Mouse (Mus musculus) c-Kit-negative CD71-positive TER-119-positive erythroid progenitor cells, embryonic 14.5 days (primary cell): ENCODE results near the gene Zfp92.

Experiments used
- DNase-seq: peaks from one replicate; pipeline ENCODE4 v3.0.0-alpha.2; 2013; ENCODE audit warnings: low read depth, low spot score

Zfp92 gene

DNA sequence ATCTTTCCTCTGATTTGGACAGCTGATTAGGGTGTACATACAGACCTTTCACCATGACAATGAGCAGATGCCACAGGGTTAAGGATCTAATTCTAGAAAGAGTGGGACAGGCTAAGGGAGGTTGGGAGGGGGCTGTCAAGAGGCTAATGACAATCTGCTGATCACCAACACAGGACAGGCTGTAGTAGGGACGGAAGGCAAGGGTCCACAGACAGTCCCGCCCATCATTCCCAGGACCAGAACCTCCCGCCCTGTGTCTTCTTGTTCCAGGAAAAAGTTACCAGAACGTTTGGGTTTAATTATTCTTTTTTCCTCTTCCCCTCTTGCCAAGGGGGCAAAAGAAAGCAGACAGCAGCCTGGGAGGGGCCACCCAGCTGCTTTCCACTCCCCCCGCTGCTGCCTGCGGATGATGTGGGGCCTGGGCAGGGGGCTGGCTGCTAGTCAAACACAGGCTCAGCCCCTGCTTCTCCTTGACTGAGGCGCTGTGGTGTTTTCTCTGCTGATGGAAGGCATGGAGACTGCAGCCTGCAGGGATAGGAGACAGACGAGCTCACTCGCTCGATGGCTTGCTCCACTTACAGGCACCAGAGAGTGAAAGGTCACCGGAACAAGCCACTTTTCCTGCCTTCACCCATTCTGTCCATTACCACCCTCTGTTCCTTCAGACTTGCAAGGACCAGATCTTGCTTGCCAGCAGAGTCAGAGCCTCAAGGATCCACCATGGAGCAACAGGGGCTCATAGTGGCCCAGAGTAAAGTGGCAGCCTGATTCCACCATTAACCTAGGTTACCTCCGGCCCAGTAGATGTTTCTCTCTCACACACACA, 63.7 kb downstream of the Zfp92 start:
- no peak for DNase-seq

DNA sequence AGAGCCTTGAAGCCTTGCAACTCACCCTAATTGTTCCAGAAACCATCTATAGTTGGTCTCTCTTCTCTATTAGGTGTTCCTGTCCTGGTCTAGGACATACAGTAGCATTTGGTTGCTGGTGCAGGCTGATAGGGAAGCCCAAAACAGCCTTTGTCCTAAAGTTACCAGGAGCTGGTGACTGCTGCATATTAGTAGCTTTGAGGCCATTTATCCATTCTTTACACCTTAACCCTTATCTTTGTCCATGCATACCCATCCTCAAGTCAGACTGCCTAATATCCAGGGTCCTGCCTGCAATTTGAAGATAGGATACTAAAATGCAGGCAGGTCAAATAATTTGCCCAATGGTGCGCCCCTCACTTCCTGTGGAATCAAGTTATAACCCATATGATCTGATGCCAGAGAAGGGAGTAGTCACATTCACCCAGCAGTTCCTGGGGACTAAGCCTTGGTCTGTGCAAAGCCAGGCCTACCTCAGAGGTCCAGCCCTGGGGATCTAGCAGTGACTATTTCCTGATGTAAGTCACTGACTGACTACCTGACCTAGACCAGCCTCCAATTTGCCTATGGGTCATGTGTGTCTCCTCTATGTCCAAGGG, 64.9 kb downstream of the Zfp92 start:
- DNase-seq = no peak

DNA sequence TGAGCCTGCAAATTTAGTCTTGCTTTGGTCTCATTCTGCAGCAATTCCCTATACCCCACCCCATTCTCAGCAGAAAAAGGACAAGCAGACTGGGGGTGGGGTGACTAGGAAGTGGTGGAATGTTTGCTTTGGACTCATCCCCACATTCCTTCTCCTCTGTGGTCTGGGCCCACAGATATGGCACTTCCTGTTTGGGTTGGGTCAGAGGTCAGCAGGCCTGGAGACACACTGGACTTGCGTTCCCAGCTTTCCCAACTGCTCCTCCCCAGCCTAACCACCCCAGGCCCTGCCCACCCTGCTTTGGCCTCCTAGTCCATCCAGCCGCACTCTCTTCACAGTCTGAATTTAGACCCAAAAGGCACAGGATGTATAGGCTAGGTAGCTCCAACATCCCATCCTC, 65.7 kb downstream of the Zfp92 start:
- DNase-seq = no peak

DNA sequence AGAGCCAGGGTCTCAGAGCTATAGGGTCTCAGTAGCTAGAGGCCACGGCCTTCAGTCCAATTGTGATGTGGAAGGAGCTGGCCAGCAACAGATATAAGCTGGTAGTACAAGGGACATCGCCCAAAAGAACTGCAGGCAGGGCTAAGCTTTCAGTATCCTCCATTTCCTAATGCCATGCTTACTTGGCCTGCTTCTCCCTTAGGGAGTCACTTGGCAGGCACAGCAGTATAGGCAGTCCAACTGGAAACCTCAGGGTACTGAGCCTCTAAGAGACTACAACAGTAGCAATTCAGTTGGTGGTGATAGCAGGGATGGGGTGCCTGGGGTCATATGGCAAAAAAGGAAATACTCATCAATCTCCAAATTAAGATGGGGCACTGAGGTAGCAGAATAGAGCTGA, 66.6 kb downstream of the Zfp92 start:
- DNase-seq = no peak
